Mouse (Mus musculus) MEL (cell line): Measurements from ENCODE around the gene Cd63.

ENCODE experiments used
- CTCF ChIP-seq, 3 experiments: IDR thresholded peaks in 2 of 3; conservative IDR thresholded peaks in 1 of 3; 2 replicates each; pipeline ENCODE4 v1.5.1; 2011 to 2012; ENCODE audit warnings: low read length in 3 of 3, low read depth in 2 of 3, mild to moderate bottlenecking in 2 of 3, improper control_type of control experiment in 1 of 3, inconsistent platforms in 1 of 3, mixed read lengths in 1 of 3, moderate library complexity in 1 of 3; ENCODE audit not compliant: control insufficient read depth in 1 of 3, insufficient read depth in 1 of 3, poor library complexity in 1 of 3, severe bottlenecking in 1 of 3
- ELF1 ChIP-seq: IDR thresholded peaks from 2 replicates; pipeline ENCODE4 v1.6.1; 2014; ENCODE audit warnings: low read depth, mild to moderate bottlenecking, inconsistent platforms, low read length, improper control_type of control experiment, moderate library complexity
- ETS1 ChIP-seq: IDR thresholded peaks from 2 replicates; pipeline ENCODE4 v1.6.1; 2012; ENCODE audit warnings: low read depth, mild to moderate bottlenecking, inconsistent platforms, low read length, improper control_type of control experiment, moderate library complexity
- HCFC1 ChIP-seq: IDR thresholded peaks from 2 replicates; pipeline ENCODE4 v1.6.1; 2012; ENCODE audit warnings: low read depth, mild to moderate bottlenecking, inconsistent platforms, low read length, improper control_type of control experiment, moderate library complexity
- MAX ChIP-seq: IDR thresholded peaks from 2 replicates; pipeline ENCODE4 v1.6.1; 2011; ENCODE audit warnings: low read length, improper control_type of control experiment
- POLR2A ChIP-seq, 2 experiments: IDR thresholded peaks; 2 replicates each; pipeline ENCODE4 v1.6.1; 2011 to 2012; ENCODE audit warnings: low read length in 2 of 2, mild to moderate bottlenecking in 2 of 2, control low read depth in 1 of 2, improper control_type of control experiment in 1 of 2, low read depth in 1 of 2, moderate library complexity in 1 of 2; ENCODE audit not compliant: control insufficient read depth in 1 of 2, insufficient read depth in 1 of 2, poor library complexity in 1 of 2

- TF ChIP-seq POLR2A (IDR thresholded peaks at IDR 0.05; ENCODE audit: control insufficient read depth in 1 of 2, insufficient read depth in 1 of 2, low read depth in 1 of 2, low read length in 2 of 2, poor library complexity in 1 of 2): no peak
- no peak for TF ChIP-seq HCFC1
- no peak for TF ChIP-seq CTCF (IDR thresholded peaks at IDR 0.05 in 2 of 3, conservative IDR thresholded peaks at IDR 0.05 in 1 of 3; ENCODE audit: control insufficient read depth in 1 of 3, insufficient read depth in 1 of 3, low read depth in 2 of 3, low read length in 3 of 3, poor library complexity in 1 of 3, severe bottlenecking in 1 of 3)
- no peak for TF ChIP-seq MAX
- no peak for TF ChIP-seq ELF1
- no peak for TF ChIP-seq ETS1
These were observed 12.9 kb downstream of the Cd63 start for GRCm38 (mm10) chr10:128913696-128914095.
